Mouse (Mus musculus) heart, postnatal 0 days (tissue): Measurements from ENCODE around the gene Myh11.
A peak's percentile ranks its signal among the peaks of the same experiment; 100 is the strongest.

Experiments
- CTCF ChIP-seq: IDR thresholded peaks from 2 replicates; pipeline ENCODE4 v1.5.1; 2016; ENCODE audit warnings: antibody characterized with exemption, control low read depth, low read depth
- EP300 ChIP-seq: IDR thresholded peaks from 2 replicates; pipeline ENCODE4 v1.6.1; 2016; ENCODE audit warnings: antibody characterized with exemption, low read depth

- TF ChIP-seq CTCF, result no peak
- TF ChIP-seq EP300, result peak; percentile 57; the same call in 1 of the 2 replicates
These were observed 110.9 kb downstream of the Myh11 start for GRCm38 (mm10) chr16:14180163-14180733.
